In the genomic region with DNA sequence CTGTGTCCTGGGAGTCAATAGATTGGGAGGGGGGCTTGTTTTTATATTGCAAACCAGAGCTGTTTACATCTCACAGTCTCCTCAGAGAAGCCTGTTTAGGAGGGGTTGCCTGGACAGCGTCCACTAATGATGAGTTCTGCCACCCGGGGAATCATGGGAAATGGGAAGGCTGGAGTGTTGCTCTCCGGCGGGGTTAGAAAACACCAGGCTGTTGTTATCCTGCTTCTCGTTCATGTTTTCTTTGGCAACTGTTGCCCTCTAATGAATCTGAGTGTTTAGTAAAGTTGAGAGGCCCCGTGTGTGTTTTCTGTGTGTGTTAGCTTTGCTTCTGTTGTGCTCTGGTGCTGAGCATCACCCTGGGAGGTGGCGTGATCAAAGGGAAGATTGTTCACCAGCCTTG, we compare ENCODE assay signal across 16 mouse cellular contexts. TPM values are rescaled to one million over a fixed set of nuclear protein-coding genes. Genes with fewer than 3 reads are reported as not detected.
DNase-seq lines count a peak whose midpoint lies in the region; ATAC-seq lines count a peak whose summit lies in the region.
"Had no signal": no experiment of that assay in that cellular context is flagged by ENCODE, and none has a peak within 500 bp of the region (broad histone marks: within the 10 kb centered on the region; RNA-seq: fewer than 3 reads in every experiment).

No protein-coding gene starts in this region.

- 46% methylated on average over 7 of the region's 7 CpGs for WGBS in forebrain, embryonic 16.5 days

- no peaks in the 10 kb centered on the region for H3K9me3 ChIP-seq in forebrain, embryonic 16.5 days (ENCODE audit: control insufficient read depth, low read length)
- H3K9me3 ChIP-seq: embryonic facial prominence, embryonic 15.5 days; intestine, embryonic 15.5 days; limb, embryonic 10.5 days; midbrain, embryonic 10.5 days had no signal

- no peak overlapping the region for H3K4me2 ChIP-seq in forebrain, embryonic 16.5 days (ENCODE audit: low read length)
- H3K4me2 ChIP-seq: embryonic facial prominence, embryonic 15.5 days; intestine, embryonic 15.5 days had no signal

- H3K4me1 ChIP-seq in forebrain, embryonic 16.5 days (replicated peaks; ENCODE audit: control insufficient read depth, insufficient read depth, low read length) = no peaks in the 10 kb centered on the region
- H3K4me1 ChIP-seq: intestine, embryonic 15.5 days; limb, embryonic 10.5 days; midbrain, embryonic 10.5 days had no signal

- peak; percentile 53 to 55 for DNase-seq in heart, adult 18-20 months
- no peak for DNase-seq in heart, postnatal 25 days (ENCODE audit: low spot score)
- DNase-seq in kidney, postnatal 10 days = peak; percentile 48
- DNase-seq in kidney, postnatal 25 days = no peak
- DNase-seq in NIH3T3 (ENCODE audit: low read depth) = peak; percentile 7
- peak; percentile 27 to 54 for DNase-seq in heart, postnatal 14 days
- DNase-seq in thymus, postnatal 0 days (ENCODE audit: low spot score) = no peak
- DNase-seq: adrenal gland, postnatal 14 days had no signal

- intact Hi-C loops in heart, postnatal 25 days (cut with DNase I) = no loop called here
- intact Hi-C loops in heart, postnatal 14 days (cut with DNase I) = no loop called here

- ATAC-seq in forebrain, embryonic 16.5 days = no peak
- ATAC-seq: forebrain, embryonic 14.5 days; intestine, embryonic 15.5 days had no signal

- no peak overlapping the region for H3K9ac ChIP-seq in forebrain, embryonic 16.5 days (replicated peaks; ENCODE audit: low read depth, low read length)
- H3K9ac ChIP-seq: embryonic facial prominence, embryonic 15.5 days; intestine, embryonic 15.5 days; liver, embryonic 14.5 days had no signal

- H3K27ac ChIP-seq in forebrain, embryonic 16.5 days (ENCODE audit: low read length) = no peak overlapping the region
- H3K27ac ChIP-seq: embryonic facial prominence, embryonic 15.5 days; intestine, embryonic 15.5 days; limb, embryonic 10.5 days; liver, embryonic 14.5 days; midbrain, embryonic 10.5 days had no signal

- H3K36me3 ChIP-seq in forebrain, embryonic 16.5 days (ENCODE audit: control insufficient read depth, insufficient read depth) = no peaks in the 10 kb centered on the region
- H3K36me3 ChIP-seq: embryonic facial prominence, embryonic 15.5 days; intestine, embryonic 15.5 days; limb, embryonic 10.5 days; midbrain, embryonic 10.5 days had no signal

- H3K4me3 ChIP-seq in forebrain, embryonic 16.5 days (replicated peaks; ENCODE audit: low read length) = no peak overlapping the region
- H3K4me3 ChIP-seq: embryonic facial prominence, embryonic 15.5 days; intestine, embryonic 15.5 days; limb, embryonic 10.5 days; midbrain, embryonic 10.5 days had no signal

- H3K27me3 ChIP-seq in forebrain, embryonic 16.5 days (replicated peaks; ENCODE audit: control insufficient read depth, insufficient read depth, low read length) = no peaks in the 10 kb centered on the region
- H3K27me3 ChIP-seq: intestine, embryonic 15.5 days had no signal

RNA-seq across cellular contexts. Expression of gene Dchs2, which starts 8.7 kb away (rescaled TPM):
- total RNA-seq in heart, adult 18-20 months (2021) = under 1 TPM; 0.62 to 0.82 TPM
- under 1 TPM; 0.64 to 0.70 TPM for total RNA-seq in heart, postnatal 25 days (2021)
- 1 to 10 TPM; 1.0 to 1.3 TPM for total RNA-seq in heart, postnatal 14 days (2021)
- 0.51 and 0.68 TPM in 2 replicates for polyA plus RNA-seq in forebrain, embryonic 16.5 days (2015; fragmentation: Nextera tagmentation; extraction: Ambion mirVana)
- 0.08 and 0.12 TPM in 2 replicates for polyA plus RNA-seq in thymus, postnatal 0 days (2015; fragmentation: Nextera tagmentation; extraction: Ambion mirVana)
- total RNA-seq: granulocyte monocyte progenitor cell, adult 5-6 weeks had no signal

Comparison
In these comparisons a context has a peak if more than half of its experiments do, and no peak if none do; other contexts are left out.
1. DNase-seq: peak in heart, adult 18-20 months (2 of 2), kidney, postnatal 10 days (single experiment), NIH3T3 (single experiment) and heart, postnatal 14 days (2 of 2); none in heart, postnatal 25 days (single experiment), kidney, postnatal 25 days (0 of 2) and thymus, postnatal 0 days (single experiment).